Mouse (Mus musculus): Measurements from ENCODE around the gene Zfp652.

- no peak for TF ChIP-seq CTCF (IDR thresholded peaks at IDR 0.05; ENCODE audit: extremely low read depth, insufficient read depth, insufficient read length, insufficient replicate concordance)
- no peak for TF ChIP-seq POLR2A (IDR thresholded peaks at IDR 0.05; ENCODE audit: low read depth, low read length)
Measured at GRCm38 (mm10) chr11:95709534-95710040, 2.9 kb upstream of the Zfp652 start.
